Mouse (Mus musculus) ES-Bruce4 (cell line): Measurements from ENCODE around the gene Pram1. TPM values are rescaled to one million over a fixed set of nuclear protein-coding genes. Genes with fewer than 3 reads are reported as not detected.

Source experiments
- H3K27ac ChIP-seq: 2 replicates; pipeline ENCODE4 v1.5.1; 2012; ENCODE audit warnings: low read length, inconsistent platforms; ENCODE audit not compliant: insufficient read depth
- H3K27me3 ChIP-seq: 2 replicates; pipeline ENCODE4 v1.6.1; 2012; ENCODE audit warnings: mild to moderate bottlenecking, low read length, inconsistent platforms; ENCODE audit not compliant: control insufficient read depth, poor library complexity, insufficient read depth, severe bottlenecking
- H3K36me3 ChIP-seq: 2 replicates; pipeline ENCODE4 v1.6.1; 2012; ENCODE audit warnings: inconsistent platforms, mild to moderate bottlenecking, low read length, moderate library complexity; ENCODE audit not compliant: control insufficient read depth, poor library complexity, insufficient read depth, severe bottlenecking
- H3K4me1 ChIP-seq: one replicate; pipeline ENCODE4 v1.8.1; 2011; ENCODE audit warnings: low read length; ENCODE audit not compliant: control insufficient read depth, insufficient read depth
- H3K4me3 ChIP-seq: 2 replicates; pipeline ENCODE4 v1.5.1; 2011; ENCODE audit warnings: low read depth, mild to moderate bottlenecking, low read length
- H3K9ac ChIP-seq: 2 replicates; pipeline ENCODE4 v1.6.1; 2012; ENCODE audit warnings: low read depth, mild to moderate bottlenecking, inconsistent platforms; ENCODE audit not compliant: poor library complexity, severe bottlenecking
- H3K9me3 ChIP-seq: replicated peaks from 2 replicates; pipeline ENCODE4 v1.6.1; 2012; ENCODE audit warnings: mild to moderate bottlenecking, low read length, inconsistent platforms; ENCODE audit not compliant: control insufficient read depth, poor library complexity, insufficient read depth, severe bottlenecking
- CTCF ChIP-seq: IDR thresholded peaks from one replicate; pipeline ENCODE4 v1.8.1; 2011; ENCODE audit warnings: low read depth, low read length
- EP300 ChIP-seq: IDR thresholded peaks from 2 replicates; pipeline ENCODE4 v1.6.1; 2011; ENCODE audit warnings: low read depth, low read length; ENCODE audit not compliant: insufficient read depth
- POLR2A ChIP-seq: IDR thresholded peaks from one replicate; pipeline ENCODE4 v1.8.1; 2011; ENCODE audit warnings: low read length; ENCODE audit not compliant: insufficient read depth
- polyA plus RNA-seq: library from polyadenylated mRNA; stranded (reverse); fragments of >200 nt; gene quantifications from 2 replicates; pipeline ENCODE4 v1.2.4, GENCODE M21; 2011; ENCODE audit warnings: low read depth; ENCODE audit not compliant: missing spikeins, insufficient read depth, insufficient read length

Pram1 gene
- not detected in 2 replicates for polyA plus RNA-seq

DNA sequence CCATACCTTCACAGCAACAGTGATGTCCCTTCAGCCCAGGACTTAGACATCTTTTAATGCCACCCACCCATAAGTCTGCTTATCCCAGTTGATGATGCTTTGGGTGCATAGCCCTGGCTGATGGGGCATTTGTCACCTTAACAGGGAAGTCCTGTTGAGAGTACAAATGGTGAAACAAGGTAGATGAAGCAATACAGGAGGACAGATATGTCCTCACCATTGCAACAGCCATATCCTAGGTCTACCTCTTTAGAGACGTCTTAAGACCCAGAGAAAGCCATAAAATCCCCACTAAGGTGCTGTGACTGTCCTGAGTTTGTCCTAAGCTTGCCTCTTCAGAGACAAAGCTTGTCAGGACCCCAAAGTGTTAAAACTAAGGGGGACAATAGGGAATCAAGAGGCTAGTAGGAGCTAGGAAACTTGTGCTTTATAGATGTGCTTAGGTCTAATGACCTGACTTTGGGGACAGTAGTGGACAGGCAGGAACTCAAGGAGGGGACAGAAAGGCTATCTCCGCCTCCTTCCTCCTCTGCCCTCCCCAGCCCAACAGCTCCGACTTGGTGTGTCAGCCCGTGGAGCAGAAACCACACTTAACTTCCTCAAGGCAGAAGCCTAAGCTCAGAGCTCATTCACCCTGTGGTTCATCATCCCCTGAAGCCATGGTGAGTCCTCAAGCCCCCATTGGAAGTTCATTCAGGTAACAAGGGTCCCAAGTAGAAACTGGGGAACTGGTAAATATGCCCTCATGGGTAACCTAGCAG is at the start of gene Pram1:
Gene Pram1, plus strand, starts transcription at position 541 of the 761 bp plus-strand sequence.
- no peak within 1 kb of the TSS for H3K4me3 ChIP-seq
- TF ChIP-seq EP300 (no peak), POLR2A (no peak), CTCF (no peak)
- no peak within 1 kb of the TSS for H3K9ac ChIP-seq
- H3K9me3 ChIP-seq, result no peaks in the 10 kb centered on the region
- no peaks in the 10 kb centered on the region for H3K27me3 ChIP-seq
- no peaks in the 10 kb centered on the region for H3K4me1 ChIP-seq
- H3K27ac ChIP-seq, result no peak within 1 kb of the TSS
- no peaks in the 10 kb centered on the region for H3K36me3 ChIP-seq

DNA sequence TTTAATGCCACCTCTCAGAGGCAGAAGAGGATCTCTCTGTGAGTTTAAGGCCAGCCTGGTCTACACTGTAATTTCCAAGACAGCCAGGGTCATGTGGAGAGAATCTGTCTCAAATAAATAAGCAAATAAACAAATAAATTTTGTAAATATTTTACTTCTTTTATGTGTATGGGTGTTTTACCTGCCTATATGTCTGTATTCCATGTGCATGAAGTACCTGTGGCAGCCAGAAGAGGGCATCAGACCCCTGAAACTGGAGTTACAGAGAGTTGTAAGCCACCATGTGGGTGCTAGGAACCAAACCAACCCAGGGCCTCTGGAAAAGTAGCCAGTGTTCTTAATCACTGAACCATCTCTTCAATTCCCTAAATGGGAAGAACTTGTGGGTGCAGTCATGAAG is 40.6 kb upstream of the Pram1 start:
- Histone ChIP-seq H3K27ac (no peak overlapping the region), H3K36me3 (no peaks in the 10 kb centered on the region), H3K4me1 (peaks cover 2% of the 10 kb centered on the region), H3K9ac (no peak overlapping the region), H3K4me3 (no peak overlapping the region), H3K9me3 (no peaks in the 10 kb centered on the region; the same call in 1 of the 2 replicates), H3K27me3 (no peaks in the 10 kb centered on the region)
- no peak for TF ChIP-seq EP300
- peak; percentile 30 for TF ChIP-seq CTCF

GRCm38 (mm10) chr17:33598506-33598905 is 39.4 kb upstream of the Pram1 start:
- no peak for TF ChIP-seq CTCF
- no peak for TF ChIP-seq EP300
- no peak for TF ChIP-seq POLR2A
- Histone ChIP-seq H3K9ac (no peak overlapping the region), H3K4me3 (peak overlapping the region; percentile 6; the same call in 1 of the 2 replicates), H3K36me3 (no peaks in the 10 kb centered on the region), H3K27me3 (no peaks in the 10 kb centered on the region), H3K9me3 (no peaks in the 10 kb centered on the region; the same call in 1 of the 2 replicates), H3K4me1 (peaks cover 4% of the 10 kb centered on the region), H3K27ac (no peak overlapping the region)

DNA sequence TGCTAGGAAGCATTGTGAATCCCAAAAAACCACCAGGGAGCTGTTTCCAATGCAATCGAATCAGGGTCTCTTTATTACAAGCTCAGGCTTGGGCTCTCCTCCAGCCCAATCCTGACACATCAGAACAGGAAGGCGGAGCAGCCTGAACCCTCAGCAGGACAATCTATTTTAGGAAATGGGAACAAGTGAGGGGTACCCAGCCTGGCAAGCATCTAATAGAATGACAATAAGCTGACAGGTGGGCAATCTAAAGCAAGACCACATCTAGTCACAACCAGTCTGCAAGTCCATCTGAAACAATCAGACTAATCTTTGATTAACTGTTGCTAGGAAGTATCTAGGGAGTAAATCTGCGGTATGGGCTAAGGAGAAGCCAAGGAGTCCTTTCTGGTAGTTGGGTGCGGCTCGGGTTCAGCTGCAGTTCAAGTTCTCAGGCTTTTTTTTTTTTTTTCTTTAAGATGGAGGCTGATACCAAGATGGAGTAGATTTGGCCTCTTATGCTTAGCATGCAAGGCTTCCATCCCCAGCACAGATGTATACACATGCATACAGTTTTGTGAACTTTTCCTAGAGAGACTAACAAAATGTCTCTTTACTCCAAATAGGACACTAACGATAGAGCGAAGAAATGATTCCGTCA is 37.9 kb upstream of the Pram1 start:
- peaks cover 4% of the 10 kb centered on the region for H3K4me1 ChIP-seq
- 0 out of 2 replicates have a peak overlapping the region, but pooled peaks have one; percentile 31 for H3K9ac ChIP-seq
- H3K36me3 ChIP-seq, result no peaks in the 10 kb centered on the region
- H3K4me3 ChIP-seq, result no peak overlapping the region
- H3K27me3 ChIP-seq, result no peaks in the 10 kb centered on the region
- TF ChIP-seq CTCF (no peak), EP300 (0 out of 2 replicates have a peak, but pooled peaks have one; percentile 7)
- H3K27ac ChIP-seq, result peak overlapping the region; percentile 97
- H3K9me3 ChIP-seq, result no peaks in the 10 kb centered on the region; the same call in 1 of the 2 replicates

DNA sequence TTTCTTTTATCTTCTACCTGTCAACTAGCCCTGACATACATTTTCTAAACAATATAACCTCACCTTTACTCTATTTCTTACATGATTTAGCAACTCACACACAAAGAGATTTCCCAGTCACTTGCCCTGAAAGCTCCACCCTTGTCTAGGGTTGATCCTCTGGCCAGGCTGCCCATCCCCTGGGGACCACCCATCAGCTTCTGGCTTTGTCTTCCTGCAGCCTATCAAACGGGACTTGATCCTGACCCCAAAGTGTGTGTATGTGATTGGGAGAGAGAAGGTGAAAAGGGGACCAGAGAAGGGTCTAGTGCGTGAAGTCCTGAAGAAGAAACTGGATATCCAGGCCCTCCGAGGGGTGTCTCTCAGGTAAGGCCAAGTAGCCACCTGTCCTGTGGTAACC is 37.0 kb upstream of the Pram1 start:
- Histone ChIP-seq H3K4me3 (no peak overlapping the region), H3K9me3 (no peaks in the 10 kb centered on the region; the same call in 1 of the 2 replicates), H3K27ac (peak overlapping the region; percentile 74; the same call in 1 of the 2 replicates), H3K27me3 (no peaks in the 10 kb centered on the region), H3K9ac (no peak overlapping the region), H3K36me3 (no peaks in the 10 kb centered on the region), H3K4me1 (peaks cover 4% of the 10 kb centered on the region)
- TF ChIP-seq CTCF, result no peak
- TF ChIP-seq POLR2A, result no peak
- no peak for TF ChIP-seq EP300

- TF ChIP-seq EP300, result no peak
- TF ChIP-seq CTCF, result no peak
- no peak for TF ChIP-seq POLR2A
- no peaks in the 10 kb centered on the region for H3K36me3 ChIP-seq
- H3K4me3 ChIP-seq, result peak overlapping the region; percentile 51
- no peaks in the 10 kb centered on the region; the same call in 1 of the 2 replicates for H3K9me3 ChIP-seq
- no peaks in the 10 kb centered on the region for H3K27me3 ChIP-seq
- peaks cover 4% of the 10 kb centered on the region for H3K4me1 ChIP-seq
- H3K27ac ChIP-seq, result no peak overlapping the region
- H3K9ac ChIP-seq, result 0 out of 2 replicates have a peak overlapping the region, but pooled peaks have one; percentile 13
Measured at GRCm38 (mm10) chr17:33601947-33602346, 35.9 kb upstream of the Pram1 start.
